Mouse (Mus musculus): ENCODE data around the gene C1s2.
A peak's percentile ranks its signal among the peaks of the same experiment; 100 is the strongest.
"Not testable (repeated sequence)": the region's sequence is repeated elsewhere in the genome, so short reads cannot be mapped to it uniquely, and the experiment has no call there.

Gene C1s2

DNA sequence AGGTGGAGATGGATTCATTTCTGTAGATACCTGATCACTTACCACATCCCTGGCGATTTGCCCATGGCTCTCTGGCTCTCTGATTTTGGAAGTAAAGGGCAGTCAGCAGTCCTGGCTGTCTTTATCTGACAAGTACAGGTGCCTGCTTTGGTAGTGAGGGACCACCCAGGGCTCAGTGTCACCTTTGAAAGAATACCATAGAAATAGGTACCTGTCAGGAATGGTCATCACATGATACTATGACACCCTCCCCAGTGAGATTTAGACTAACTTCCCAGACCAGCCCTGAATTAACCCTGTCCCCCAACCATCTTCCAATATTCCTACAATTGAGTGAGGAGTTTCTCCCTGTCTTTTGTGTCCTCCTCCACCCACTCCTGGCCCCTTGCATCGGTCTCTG, at the start of gene C1s2:
Gene C1s2, minus strand, starts transcription at position 101 of the 400 bp plus-strand sequence.
- DNase-seq = not testable (repeated sequence)

DNA sequence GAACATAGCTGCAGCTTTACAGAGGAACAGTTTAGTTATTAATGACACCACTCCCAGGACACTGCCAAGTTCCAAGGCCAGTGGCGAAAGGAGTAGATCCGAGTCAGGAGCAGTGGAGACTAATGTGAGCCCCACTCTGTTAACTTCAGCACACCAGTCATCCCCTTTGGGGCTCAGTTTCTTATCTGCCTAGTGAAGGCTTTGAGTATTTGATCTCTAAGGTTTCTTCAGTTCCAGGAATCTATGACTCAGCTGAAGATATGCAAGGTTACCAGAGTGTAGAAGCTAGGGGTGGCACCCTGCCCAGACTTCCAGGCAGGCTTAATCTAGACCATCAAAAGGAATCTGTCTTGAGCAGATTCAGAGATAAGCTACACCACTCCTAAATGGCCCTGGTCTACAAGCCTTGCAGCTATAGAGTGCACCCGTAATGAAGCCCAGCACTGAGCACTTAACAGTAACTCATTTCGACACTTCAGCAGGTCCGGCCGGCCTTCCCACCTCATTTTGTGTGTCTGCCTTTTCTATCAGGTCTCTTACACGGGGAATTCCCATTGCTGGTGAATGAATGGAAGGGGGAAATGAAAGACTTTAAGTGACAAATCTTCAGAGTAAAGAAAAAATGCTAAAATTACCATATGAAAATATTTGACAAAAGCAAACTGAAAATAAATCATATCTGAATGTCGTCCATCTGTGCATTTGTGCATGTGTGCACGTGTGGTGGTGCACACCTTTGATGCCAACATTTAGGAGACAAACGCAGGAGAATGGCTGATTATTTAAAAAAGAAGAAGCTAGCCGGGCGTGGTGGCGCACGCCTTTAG, 47.9 kb upstream of the C1s2 start:
- DNase-seq = peak; percentile 84

DNA sequence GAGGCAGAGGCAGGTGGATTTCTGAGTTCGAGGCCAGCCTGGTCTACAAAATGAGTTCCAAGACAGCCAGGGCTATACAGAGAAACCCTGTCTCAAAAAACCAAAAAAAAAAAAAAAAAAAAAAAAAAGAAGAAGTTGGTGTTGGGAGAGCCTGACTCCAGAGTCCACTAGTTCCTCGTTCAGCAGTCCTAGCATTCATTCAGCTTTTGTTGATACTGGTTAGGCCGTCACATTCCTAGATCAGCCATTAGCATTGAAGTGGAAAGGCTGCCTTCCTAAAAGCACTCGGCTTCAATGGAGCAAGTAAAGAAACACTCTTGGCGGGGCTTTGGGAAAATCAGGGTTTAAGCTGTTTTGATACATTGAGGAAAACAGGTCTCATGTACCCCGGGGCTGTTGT, 46.4 kb upstream of the C1s2 start:
- DNase-seq = peak; percentile 27

DNA sequence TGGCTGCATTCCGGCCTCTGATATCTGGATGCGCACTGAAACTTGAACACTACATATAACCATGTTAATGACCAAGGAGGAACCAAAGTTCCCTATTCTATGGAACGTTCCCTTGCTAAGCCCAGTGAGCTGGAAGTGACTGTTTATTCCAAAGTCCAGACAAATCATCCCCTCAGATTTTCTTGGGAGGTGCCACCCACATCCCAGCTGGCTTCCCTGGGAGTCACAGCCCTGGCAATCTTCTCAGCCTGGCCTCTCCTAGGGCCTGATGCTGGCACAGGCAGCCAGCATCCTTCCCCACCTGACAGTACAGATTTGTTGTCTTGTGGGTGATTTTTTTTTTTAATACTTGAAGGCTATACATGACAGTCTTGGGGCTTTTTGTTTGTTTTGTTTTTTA, 43.6 kb upstream of the C1s2 start:
- no peak for DNase-seq

DNA sequence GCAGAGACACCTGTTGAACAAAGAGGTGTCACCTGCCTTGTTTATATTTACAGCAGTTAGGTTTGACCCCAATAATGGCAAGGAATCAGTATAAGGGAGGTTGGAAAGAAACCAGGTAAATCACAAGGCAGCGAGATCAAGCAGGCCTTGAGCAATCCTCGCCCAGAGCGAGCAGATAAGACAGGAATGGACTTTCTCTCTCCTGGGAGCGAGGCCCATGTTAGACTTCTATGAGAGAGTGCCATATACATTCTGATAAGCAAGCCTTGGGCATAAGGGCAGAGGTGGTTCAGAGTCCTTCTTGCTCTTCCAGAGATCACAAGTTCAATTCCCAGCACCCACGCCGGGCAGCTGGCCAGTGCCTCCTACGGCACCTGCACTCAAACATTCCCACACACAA, 42.9 kb upstream of the C1s2 start:
- DNase-seq = no peak

DNA sequence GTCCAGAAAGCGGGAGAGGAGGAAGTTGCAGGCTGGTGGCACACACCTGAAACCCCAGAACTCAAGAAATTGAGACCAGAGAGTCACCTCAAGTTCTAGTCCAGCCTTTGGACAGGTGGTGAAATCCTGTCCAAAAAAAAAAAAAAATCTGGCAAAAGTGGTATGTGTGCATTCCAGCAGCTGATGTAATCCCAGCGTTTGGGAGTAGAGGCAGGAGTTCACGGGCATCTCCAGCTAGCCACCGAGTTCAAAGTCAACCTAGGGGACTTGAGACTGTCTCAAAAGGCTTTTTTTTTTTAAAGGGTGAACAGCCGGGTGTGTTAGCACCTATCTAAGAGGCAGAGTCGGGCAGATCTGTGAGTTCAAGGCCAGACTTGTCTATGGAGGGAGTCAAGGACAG, 40.3 kb upstream of the C1s2 start:
- no peak for DNase-seq

DNA sequence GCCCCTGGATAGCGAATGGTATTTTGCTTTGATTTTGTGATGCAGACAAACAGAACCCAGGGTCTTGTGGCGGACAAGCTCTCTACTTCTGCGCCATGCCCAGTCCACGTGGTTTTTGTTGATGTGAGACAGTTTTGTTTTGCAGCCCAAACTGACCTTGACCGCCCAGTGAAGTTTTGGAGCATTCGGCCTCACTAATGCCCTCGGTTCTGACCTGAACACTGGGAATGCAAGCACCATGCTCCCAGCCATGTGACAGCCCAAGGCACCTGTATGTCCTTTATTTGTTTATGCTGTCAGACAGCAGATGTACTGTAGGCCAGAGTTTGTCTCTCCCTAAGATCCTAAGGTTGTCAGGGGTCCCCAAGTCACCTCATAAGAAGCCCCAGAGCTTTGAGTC, 38.7 kb upstream of the C1s2 start:
- no peak for DNase-seq

DNA sequence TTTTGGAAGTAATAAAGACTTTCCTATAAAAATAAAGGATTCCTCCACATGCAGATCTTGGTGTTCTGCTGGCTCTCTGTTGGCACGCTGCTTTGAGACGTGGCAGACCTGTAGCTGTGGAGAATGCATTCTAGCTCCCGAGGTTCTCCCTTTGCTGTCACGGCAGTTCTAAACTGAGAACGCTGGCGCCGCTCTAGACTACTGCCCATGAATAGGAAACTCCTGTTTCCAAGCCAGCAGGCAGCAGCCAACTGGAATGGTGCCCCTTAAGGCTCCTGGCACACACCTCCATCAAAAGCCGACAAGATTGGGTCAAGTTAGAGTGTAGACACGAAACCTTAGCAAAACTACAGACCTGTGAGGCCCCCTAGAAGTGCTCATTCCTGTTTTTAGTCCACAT, 37.7 kb upstream of the C1s2 start:
- DNase-seq = no peak

DNA sequence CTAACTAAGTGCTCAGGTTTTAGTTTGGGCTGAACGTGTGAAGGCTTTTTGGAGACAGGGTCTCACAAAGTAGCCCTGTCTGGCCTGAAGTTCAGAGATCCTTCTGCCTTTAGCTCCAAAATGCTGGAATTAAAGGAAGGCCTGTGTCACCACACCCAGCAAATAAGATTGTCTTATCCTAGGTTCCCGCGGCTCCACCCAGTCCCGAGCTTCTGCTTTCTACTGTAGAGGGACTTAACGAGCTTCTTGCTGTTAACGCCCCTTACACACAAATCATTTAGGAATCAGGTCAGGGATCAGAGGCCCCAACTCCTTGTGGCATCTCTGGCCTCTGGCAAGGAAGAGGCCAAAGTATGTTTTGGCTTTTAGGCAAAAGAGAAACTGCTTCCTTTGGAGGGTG, 36.2 kb upstream of the C1s2 start:
- DNase-seq = peak; percentile 27

DNA sequence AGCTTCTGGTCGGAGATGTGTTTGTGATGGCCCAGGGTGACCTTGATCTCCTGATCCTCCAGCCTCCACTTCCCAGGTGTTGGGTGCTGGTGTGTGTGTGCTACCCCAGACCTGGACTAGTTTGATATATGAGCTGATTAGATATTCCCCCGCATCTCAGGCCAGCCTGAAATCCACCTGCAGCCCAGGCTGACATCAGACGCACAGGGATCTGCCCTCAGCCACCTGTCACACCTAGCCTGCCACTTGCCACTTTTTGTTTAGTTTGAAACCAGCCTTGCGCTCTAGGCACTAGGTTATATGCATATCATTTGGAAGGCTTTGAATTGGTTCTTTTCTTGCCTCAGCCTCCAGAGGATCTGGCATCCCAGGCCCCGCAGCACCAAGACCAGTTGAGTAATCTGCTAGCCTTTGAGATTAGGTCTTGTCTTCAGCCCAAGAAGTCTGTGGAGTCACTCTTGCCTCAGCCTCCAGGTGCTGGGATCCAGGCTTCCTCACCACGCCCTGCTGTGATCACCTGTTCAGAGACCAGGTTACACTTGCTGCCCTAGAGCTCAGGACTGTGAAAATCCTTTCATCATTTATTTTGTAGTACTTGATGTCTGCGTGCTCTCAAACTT, 34.5 kb upstream of the C1s2 start:
- no peak for DNase-seq

DNA sequence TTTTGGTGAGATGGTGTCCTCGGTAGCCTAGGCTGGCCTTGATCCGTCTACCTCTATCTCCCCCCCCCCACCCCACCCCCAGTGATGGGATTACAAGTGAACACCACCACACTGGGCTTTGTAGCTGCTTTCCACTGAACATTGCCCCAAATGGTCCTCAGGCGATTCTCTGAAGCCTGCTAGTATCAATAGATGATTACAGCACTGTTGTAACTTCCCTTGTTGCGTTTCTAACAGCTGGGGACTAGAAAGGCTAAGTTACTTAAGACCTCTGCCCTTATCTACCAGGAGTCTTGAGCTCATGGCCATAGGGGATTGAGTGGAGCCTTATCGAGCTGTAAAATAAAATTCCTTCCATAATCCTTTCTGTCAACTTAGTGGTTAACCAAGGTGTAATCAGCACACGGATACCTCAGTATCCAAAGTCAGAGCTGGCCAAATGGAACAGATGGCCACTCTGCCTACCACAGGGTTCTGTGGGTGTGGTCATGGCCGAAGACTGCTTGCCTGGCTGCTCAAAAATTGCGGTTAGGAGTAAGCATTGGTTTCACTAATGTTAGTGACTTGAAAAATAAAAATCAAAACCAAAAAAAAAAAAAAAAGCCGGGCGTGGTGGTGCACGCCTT, 33.5 kb upstream of the C1s2 start:
- no peak for DNase-seq

DNA sequence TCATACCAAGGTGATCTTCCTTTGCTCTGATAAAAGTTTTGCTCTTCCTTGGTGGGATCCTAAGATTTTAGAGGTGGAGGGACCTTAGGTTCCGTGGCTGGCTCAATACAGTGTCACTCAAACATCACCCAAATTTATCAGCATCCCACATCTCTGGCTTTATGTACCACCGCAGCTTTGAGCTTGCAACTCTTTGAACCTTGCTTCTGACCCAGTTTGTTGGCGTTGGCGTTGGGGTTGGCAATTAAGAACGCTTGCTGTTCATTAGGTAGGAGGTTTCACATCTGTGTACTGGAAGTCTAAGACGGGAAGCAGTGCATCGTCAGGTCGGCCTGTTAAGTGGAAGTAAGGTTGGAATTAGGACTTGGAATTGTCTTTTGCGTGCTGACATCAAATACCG, 29.1 kb upstream of the C1s2 start:
- no peak for DNase-seq

DNA sequence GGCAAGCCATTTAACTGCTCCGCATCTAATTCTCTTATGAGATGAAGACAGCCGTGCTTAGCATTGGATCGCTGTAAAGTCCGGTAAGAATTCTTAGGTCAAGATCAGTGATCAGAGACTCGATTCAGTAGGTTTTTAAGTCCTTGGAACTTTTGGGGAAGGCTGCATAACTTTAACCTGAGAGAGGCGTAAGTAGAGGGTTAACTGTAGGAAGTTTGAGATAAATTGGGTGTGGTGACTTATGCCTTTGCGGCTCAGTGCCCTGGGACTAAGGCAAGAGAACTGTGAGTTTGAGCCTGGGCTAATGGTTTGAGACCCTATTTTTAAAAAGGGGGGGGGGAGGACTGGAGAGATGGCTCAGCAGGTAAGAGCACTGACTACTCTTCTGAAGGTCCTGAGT, 28.4 kb upstream of the C1s2 start:
- DNase-seq = no peak

DNA sequence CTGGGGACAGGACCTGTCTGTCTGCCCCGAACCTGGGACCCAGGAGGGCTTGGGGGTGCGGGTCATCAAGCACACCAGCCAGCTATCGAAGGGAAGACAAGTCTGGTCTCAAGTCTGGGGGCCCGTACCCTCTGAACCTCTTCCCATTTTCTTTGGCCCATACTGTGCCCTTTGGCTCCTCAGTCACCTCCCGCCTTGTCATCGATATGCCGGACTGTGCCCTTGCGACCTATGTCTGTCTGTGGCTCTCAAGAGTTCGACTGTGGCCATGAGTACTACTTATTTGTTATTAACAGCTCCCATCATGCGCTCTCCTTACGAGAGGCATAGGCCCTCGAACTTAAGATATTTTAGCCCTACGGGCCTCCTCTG, 27.5 kb upstream of the C1s2 start:
- peak; percentile 21 for DNase-seq

DNA sequence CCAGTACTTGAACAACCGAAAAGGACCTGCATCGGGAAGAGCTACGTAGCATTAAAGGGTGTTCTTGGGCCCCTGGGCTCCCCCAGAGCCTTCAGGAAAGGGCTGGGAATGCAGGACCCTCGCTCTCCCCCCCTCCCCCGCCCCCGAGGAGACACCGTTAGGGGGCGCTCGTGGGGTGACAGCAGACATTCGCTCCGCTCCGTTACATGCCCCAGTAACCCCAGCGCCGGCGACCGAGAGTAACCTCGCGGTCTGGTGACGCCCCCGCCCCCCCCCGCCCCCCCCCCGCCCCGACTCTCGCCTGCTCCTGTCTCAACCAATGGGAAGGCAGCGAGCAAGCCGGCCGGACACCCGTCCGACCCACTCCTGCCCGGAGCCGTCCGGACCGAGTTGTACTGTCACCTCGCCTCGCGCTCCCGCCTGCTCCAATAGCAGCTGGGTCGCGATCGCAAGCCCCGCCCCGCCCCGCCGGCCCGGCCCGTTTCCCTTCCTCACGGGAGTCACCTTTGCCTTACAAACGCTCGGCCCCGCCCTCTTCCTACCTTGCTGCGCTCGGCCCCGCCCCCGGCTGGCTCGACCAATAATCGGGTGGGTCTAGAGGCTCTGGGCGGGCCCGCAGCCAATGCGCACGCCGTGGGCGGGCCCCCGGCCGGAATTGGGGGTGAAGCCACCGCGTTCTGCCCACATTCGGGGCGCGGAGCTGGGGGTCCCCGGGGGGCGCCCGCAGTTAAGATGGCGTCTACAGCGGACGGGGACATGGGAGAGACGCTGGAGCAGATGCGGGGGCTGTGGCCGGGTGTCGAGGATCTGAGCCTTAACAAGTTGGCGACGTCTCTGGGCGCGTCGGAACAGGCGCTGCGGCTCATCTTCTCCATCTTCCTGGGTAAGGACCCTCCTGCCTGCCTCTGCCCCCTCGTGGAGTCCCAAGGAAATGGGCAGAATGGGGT, 26.9 kb upstream of the C1s2 start, which contains the start of gene Lpcat3:
Gene Lpcat3, plus strand, starts transcription at position 551 of the 947 bp plus-strand sequence.
- DNase-seq = peak; percentile 99

DNA sequence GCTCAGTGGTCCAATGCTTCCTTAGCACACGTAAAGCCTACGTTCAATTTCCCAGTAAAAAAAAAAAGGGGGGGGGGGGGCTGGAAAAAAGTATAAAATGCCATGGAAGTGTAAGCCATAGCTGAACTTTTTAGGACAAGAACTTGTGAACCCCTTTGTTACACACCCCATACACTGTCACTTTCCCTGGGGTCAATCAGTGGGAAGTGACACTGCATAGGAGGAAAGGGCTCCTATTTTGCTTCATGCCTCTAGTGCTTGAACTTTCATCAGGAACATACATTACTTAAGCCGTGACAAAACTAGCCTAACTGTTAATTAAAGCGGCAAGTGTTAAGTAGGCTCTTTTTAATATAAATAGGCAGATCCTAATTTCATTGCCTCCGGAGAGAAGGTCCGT, 26.1 kb upstream of the C1s2 start:
- no peak for DNase-seq

DNA sequence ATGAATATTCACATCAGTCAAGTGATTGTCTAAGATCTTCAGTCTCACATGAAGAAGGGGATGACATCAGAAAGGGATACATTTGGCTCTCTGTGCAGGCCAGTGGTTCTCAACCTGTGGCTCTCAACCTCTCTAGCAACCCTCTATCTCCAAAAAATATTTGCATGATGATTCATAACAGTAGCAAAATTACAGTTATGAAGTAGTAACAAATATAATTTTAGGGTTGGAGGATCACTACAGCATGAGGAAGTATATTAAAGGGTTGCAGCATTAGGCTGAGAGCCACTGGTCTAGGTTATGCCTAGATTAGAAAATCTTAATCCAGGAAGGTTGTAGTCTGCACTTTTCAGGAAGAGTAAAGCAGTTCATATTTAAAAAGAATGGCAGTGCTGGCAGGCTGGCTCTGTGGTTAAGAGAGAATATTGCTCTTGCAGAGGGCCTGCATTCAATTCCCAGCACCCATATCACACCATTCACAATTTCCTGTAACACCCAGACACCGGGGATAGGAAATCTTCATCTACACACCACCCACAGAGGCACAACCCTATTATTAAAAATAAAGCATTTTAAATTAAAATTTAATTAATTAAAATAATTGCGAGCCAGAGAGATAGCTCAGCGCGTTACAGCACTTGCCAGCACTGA, 25.4 kb upstream of the C1s2 start:
- no peak for DNase-seq

DNA sequence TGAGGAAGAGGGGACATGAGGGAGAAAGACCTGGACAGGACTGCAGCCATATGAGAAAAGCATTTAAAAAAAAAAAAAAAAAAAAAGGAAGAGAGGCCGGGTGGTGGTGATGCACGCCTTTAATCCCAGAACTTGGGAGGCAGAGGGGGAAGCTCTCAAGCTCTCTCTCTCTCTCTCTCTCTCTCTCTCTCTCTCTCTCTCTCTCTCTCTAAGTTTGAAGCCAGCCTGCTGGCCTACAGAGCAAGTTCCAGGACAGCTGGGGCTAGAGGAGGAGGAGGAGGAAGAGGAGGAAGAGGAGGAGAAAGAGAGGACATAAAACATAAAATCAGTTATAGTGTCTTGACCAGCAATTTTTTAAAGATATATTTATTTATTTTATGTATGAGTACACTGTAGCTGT, 22.2 kb upstream of the C1s2 start:
- DNase-seq = no peak

DNA sequence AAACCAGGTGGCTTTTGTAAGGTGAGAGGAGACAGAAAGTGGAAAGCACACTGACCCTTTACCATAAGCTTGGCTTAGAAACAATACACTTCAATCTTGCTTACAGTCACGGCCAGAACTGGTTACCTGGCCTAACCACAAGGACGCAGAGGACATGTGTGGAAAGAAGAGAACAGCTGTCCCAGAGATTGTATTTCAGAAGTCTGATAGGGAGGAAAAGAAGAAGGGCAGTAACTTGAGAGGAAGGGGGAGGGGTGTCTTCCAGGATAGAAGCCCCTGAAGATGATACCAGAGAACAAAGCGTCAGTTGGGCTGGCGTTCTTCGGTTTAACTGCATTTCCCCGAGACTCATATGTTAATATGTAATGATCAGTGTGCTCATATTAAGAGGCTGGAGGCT, 20.0 kb upstream of the C1s2 start:
- DNase-seq = no peak

DNA sequence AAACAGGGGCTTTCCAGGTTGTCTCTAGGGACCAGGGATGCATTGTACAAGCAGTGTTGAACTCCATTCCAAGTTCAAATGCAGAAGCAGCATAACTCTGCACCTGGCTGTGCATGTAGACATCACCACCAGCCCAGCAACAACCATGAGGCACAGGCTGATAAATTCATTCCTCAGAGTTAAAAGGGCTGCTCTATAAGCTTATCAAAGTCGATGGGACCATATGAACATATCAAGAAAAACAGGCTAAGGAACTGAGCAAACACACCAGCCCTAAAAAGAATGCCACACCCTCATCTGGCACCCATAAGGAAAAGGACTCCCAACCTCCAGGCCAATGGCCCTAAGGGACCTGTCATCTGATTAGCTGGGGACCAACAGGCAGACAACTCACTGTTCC, 10.5 kb upstream of the C1s2 start:
- no peak for DNase-seq

DNA sequence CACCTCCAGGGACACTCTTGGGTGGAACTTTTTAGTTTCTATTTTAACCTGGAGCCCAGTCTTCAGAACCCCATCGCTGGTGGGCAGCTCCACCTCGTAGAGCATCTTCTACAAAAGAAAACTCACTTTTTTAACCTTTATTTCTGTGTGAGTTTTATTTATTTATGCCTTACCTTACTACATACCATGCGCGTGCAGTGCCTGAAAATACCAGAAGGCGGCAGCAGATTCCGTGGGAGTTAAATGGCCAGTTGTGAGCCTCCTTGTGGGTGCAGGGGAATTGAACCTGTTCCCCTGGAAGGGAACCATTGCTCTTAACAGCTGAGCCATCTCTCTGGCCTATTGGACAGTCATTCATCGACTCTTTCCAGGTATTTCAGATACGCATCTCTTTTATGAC, 5.1 kb upstream of the C1s2 start:
- DNase-seq = peak; percentile 90

DNA sequence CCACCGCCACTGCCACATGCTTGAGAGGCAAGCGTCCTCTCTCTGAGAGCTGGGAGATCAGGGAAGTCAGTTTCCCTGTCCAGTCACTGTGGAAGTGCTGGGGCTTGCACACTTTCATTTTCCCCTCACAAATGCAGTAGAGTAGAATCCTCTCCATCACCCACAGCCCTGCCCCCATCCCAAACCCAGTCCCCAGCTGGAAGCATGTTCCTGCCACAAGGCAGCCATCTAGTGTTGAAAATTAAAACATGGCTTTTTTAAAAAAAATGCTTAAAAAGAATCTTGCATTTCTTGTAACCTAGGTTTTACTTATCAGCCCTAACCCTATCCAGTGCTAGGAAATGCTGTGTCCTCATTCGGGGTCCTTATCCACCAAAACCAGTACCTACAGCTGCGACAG, 4.2 kb upstream of the C1s2 start:
- no peak for DNase-seq
